Mouse (Mus musculus): ENCODE measurements around the gene Palld. TPM values are rescaled to one million over a fixed set of nuclear protein-coding genes. Genes with fewer than 3 reads are reported as not detected.

Palld gene
- polyA plus RNA-seq, 1 experiment from 2014 or later, result 123 TPM

DNA sequence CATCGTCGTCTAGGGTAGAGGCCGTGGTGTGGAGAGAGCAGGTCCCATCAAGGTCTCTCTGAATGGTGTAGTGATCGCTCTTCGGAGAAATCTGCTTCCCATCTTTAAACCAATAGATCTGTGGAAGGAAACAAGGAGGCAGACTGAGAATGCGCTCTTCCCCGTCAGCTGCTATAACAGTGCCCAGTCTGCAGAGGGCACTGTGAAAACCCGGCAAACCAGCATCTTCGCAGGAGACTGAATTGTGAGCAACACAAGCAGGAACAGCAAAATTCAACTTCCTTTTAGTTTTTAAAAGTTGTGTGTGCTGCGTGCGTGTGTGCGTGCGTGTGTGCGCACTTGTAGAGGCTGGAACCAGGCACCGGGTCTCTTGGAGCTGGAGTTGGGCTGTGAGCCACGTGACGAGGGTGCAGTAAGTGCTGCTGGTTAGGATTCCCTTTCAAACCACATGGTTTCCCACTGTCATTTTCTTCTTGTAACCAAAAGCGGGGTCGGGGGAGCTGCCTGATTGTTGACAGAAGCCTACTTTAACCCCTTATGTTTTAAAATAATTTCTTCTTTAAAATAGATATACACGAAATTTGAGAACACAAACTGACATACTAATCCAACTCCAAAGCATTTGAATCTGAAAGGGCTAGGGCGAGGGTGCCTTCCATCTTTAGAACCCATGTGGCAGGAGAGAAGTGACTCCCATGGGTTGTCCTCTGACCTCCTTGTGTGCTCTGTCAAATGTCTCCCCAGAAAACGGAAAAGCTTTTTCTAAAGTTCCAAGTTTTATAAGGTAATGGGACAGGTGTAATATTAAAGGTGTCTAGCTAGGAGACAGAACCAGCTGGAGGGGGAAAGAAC lies 370.3 kb downstream of the Palld start:
- H3K4me2 ChIP-seq, result no peak overlapping the region
- ATAC-seq (ENCODE audit: insufficient number of reproducible peaks, low FRiP score, low TSS enrichment, low read depth), result no peak
- no peaks in the 10 kb centered on the region for H3K9me3 ChIP-seq
- H3K4me3 ChIP-seq, result no peak overlapping the region
- H3K27me3 ChIP-seq, result no peaks in the 10 kb centered on the region
- H3K4me1 ChIP-seq, result no peaks in the 10 kb centered on the region
- H3K27ac ChIP-seq, result no peak overlapping the region
- 69% methylated on average over 22 of the region's 22 CpGs for WGBS
- H3K36me3 ChIP-seq, result peaks cover 72% of the 10 kb centered on the region
- H3K9ac ChIP-seq, result no peak overlapping the region

DNA sequence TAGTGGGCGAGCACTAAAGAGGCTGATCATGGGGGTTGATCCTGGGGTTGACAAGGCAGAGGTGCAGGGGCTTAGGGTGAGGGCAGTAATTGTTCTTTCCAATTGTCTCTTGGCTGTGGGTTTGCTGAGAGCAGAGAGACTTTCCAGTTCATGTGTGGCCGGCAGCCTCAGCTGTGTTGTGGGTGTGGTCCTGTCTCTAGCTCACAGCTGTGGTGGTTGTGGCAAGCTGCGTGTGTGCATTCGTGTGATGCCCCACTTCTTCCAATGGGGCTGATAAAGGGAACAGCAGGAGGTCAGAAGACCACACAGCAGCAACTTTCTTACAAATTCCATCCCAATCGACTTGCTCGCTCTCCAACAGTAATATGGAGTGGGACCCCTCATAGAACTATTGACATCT lies 373.8 kb downstream of the Palld start:
- WGBS, result 81% methylated on average over 6 of the region's 6 CpGs
- no peaks in the 10 kb centered on the region for H3K9me3 ChIP-seq
- no peaks in the 10 kb centered on the region for H3K4me1 ChIP-seq
- H3K4me2 ChIP-seq, result no peak overlapping the region
- no peak for ATAC-seq (ENCODE audit: insufficient number of reproducible peaks, low FRiP score, low TSS enrichment, low read depth)
- H3K4me3 ChIP-seq, result no peak overlapping the region
- no peak overlapping the region for H3K27ac ChIP-seq
- H3K27me3 ChIP-seq, result no peaks in the 10 kb centered on the region
- H3K9ac ChIP-seq, result no peak overlapping the region
- H3K36me3 ChIP-seq, result peaks cover 68% of the 10 kb centered on the region

DNA sequence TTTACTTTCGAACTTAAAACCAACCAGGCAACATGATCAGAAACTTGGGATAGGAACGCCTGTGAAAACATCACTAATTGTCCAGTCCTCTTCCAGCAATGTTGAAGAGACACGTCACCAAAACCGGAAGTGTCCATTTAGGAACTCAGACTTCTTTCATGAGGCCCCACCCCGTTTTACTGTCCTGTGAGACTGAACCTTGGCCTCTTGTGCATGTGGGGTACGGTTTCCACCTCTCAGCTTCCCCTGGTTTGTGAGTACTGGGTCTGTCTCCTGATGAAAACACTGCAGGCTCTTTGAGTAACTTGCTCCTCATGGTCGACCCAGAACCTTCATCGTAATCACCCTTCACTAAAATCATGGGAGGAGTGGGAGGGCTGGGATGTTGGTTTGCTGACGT lies 374.3 kb downstream of the Palld start:
- H3K4me3 ChIP-seq, result no peak overlapping the region
- no peak overlapping the region for H3K4me2 ChIP-seq
- H3K4me1 ChIP-seq, result no peaks in the 10 kb centered on the region
- no peaks in the 10 kb centered on the region for H3K27me3 ChIP-seq
- H3K9me3 ChIP-seq, result no peaks in the 10 kb centered on the region
- 91% methylated on average over 9 of the region's 9 CpGs for WGBS
- H3K36me3 ChIP-seq, result peaks cover 69% of the 10 kb centered on the region
- H3K9ac ChIP-seq, result no peak overlapping the region
- no peak overlapping the region for H3K27ac ChIP-seq
- no peak for ATAC-seq (ENCODE audit: insufficient number of reproducible peaks, low FRiP score, low TSS enrichment, low read depth)

DNA sequence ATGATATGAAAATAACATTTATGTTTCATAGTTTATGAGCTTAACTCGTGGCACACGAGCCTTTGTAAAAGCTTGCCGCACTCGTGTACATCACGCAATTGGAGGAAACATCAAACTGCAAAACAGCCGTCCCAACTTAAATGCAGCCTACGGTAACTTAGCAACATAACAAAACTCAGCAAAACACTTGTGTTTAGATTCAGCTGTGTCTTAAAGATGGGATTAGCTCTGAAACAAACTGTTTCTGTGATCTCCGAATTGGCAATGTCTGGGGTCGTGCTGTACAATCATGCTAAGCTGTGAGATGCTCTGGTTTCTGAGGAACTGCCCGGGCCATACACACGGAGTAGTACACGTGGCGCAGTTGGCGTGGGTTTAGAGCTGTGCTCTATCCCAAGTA lies 375.5 kb downstream of the Palld start:
- Histone ChIP-seq H3K9ac (no peak overlapping the region), H3K36me3 (peaks cover 72% of the 10 kb centered on the region), H3K4me3 (no peak overlapping the region), H3K4me1 (no peaks in the 10 kb centered on the region), H3K9me3 (no peaks in the 10 kb centered on the region), H3K27ac (no peak overlapping the region), H3K27me3 (no peaks in the 10 kb centered on the region), H3K4me2 (no peak overlapping the region)
- ATAC-seq (ENCODE audit: insufficient number of reproducible peaks, low FRiP score, low TSS enrichment, low read depth), result no peak
- 79% methylated on average over 14 of the region's 14 CpGs for WGBS

DNA sequence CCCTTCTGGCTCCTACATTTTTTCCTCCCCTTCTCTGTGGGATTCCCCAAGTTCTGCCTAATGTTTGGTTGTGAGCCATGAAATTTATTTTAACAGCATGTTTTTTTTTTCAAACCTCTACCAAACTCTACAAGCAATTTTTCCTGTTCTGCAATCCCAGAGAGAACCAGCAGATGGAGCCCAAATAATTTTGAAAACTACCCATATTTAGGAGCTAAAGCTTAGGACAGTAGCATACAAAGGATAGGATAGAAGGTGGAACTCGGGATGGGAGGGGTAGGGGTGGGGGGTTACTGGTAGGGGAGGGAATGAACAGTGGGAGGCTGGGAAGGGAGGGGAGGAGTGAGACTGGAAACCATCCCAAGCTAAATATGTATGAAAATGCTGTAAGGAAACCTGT lies 380.4 kb downstream of the Palld start:
- no peaks in the 10 kb centered on the region for H3K27me3 ChIP-seq
- 5% methylated on average over 1 of the region's 1 CpGs for WGBS
- H3K4me2 ChIP-seq, result no peak overlapping the region
- no peaks in the 10 kb centered on the region for H3K4me1 ChIP-seq
- no peak overlapping the region for H3K27ac ChIP-seq
- no peak for ATAC-seq (ENCODE audit: insufficient number of reproducible peaks, low FRiP score, low TSS enrichment, low read depth)
- no peak overlapping the region for H3K9ac ChIP-seq
- H3K36me3 ChIP-seq, result peaks cover 68% of the 10 kb centered on the region
- no peaks in the 10 kb centered on the region for H3K9me3 ChIP-seq
- H3K4me3 ChIP-seq, result no peak overlapping the region

DNA sequence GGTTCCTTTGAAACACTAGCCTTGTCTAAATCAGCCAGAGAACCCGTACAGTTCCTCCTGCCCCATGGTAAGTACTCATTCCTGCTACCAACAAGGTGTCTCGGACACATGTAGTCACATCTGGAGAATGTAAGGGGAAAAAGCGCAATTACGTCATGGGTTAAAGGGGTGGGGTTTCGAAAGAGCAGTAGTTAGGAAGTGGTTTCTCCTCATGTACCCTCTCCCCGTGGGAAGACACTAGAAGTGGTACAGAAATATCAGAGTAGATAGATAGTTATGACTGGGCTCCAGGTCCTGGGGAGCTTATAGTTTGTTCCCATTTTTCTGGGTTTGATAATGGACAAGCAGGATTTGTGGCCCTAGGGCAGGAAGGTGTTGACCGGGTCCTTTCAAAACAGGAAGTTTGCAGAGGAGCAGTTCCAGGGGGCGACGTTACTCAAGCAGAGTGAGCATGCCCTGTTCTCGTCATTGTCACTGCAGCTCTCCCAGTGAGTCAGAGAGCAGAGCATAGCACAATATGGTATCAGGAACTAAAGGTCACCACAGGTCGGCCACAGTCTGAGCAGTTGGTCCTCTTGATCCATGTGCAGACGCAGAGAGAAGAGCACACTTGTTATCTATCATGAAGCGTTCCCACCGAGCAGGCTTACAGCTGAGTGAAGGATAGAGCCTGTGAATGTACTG lies 384.8 kb downstream of the Palld start:
- ATAC-seq (ENCODE audit: insufficient number of reproducible peaks, low FRiP score, low TSS enrichment, low read depth), result no peak
- no peak overlapping the region for H3K27ac ChIP-seq

DNA sequence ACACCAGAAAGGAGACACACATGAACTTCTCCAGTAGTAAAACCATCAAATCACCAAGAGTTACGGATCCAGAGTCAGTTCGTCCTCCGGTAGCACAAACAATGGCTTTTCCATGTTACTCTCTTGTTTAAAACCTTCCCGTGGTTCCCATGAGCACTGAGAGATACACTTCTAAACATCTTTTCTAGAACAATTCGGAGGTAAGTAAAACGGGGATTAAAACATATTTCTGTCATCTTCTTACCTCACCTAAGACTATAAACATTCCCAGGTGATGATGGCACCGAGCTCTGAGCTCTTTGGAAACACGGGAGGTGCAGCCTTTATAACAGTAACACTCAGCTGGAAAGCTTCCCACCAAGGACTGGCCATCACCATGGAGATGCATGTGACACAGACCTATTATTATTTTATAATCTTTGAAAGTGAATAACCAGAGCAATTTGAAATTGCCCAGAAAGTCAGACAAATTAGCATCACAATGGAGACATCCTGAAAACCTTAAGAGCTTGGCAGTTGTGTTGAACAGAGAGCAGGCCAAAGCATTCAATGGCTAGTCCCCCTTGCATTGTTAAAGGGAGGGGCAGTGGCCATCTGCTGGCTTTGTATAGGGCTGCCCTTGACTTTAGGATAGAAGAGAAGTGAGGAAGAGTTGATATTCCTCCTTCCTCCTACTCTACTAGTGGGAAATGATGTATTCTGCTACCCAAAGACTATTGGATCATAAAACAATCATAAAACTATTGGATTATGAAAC lies 385.6 kb downstream of the Palld start:
- H3K4me2 ChIP-seq, result no peak overlapping the region
- peaks cover 77% of the 10 kb centered on the region for H3K36me3 ChIP-seq
- peaks cover 2% of the 10 kb centered on the region; the same call in 1 of the 2 replicates for H3K4me1 ChIP-seq
- H3K9ac ChIP-seq, result no peak overlapping the region
- no peaks in the 10 kb centered on the region for H3K27me3 ChIP-seq
- ATAC-seq (ENCODE audit: insufficient number of reproducible peaks, low FRiP score, low TSS enrichment, low read depth), result no peak
- no peaks in the 10 kb centered on the region for H3K9me3 ChIP-seq
- H3K4me3 ChIP-seq, result no peak overlapping the region
- 76% methylated on average over 8 of the region's 8 CpGs for WGBS
- no peak overlapping the region for H3K27ac ChIP-seq

More for the DNA sequence above, 384.8 kb downstream of the Palld start:
- 77% methylated on average over 14 of the region's 14 CpGs for WGBS
- H3K9ac ChIP-seq, result no peak overlapping the region
- H3K36me3 ChIP-seq, result peaks cover 77% of the 10 kb centered on the region
- no peak overlapping the region for H3K4me3 ChIP-seq
- no peaks in the 10 kb centered on the region for H3K27me3 ChIP-seq
- H3K4me2 ChIP-seq, result no peak overlapping the region
- no peaks in the 10 kb centered on the region for H3K9me3 ChIP-seq
- H3K4me1 ChIP-seq, result peaks cover 2% of the 10 kb centered on the region; the same call in 1 of the 2 replicates

DNA sequence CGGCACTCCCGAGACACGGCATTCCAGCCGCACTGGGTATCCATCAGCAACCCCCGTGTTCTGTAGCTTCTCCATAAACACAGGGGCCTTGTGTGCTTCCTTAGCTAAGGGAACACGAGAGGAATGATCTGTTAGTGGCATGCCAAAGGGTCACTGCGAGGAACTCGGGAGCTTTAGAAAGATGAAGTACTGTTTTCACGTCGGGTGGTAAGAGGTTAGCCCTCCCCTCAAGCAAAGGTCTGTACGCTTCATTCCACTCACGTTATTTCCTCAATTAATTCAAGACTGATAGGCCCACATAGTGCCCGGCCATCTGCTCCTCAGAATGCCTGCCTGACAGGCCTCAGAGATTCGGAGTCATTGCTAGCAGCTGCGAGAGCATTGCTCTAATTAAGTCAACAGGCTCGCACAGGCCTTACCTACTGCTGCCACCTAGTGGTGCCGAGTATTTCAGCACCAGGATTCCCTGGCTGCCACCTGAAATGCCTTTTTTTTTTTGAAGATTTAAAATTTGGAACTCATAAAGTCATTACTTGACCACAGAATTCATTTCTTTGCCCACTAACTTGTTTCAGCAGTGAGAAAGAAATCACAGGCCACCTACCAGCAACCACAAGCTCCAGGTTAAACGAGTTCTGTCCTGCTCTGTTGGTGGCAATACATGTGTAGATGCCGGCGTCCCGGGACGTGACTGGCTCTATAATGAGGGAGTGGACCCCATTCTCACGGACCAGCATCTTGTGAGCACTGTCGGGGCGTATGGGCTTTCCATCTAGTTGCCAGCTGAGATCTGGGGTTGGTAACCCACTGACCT lies 386.4 kb downstream of the Palld start:
- Histone ChIP-seq H3K4me2 (no peak overlapping the region), H3K9me3 (no peaks in the 10 kb centered on the region), H3K4me1 (peaks cover 2% of the 10 kb centered on the region; the same call in 1 of the 2 replicates), H3K4me3 (no peak overlapping the region), H3K9ac (no peak overlapping the region), H3K27me3 (no peaks in the 10 kb centered on the region), H3K36me3 (peaks cover 72% of the 10 kb centered on the region), H3K27ac (no peak overlapping the region)
- ATAC-seq (ENCODE audit: insufficient number of reproducible peaks, low FRiP score, low TSS enrichment, low read depth), result no peak
- 45% methylated on average over 25 of the region's 25 CpGs for WGBS

DNA sequence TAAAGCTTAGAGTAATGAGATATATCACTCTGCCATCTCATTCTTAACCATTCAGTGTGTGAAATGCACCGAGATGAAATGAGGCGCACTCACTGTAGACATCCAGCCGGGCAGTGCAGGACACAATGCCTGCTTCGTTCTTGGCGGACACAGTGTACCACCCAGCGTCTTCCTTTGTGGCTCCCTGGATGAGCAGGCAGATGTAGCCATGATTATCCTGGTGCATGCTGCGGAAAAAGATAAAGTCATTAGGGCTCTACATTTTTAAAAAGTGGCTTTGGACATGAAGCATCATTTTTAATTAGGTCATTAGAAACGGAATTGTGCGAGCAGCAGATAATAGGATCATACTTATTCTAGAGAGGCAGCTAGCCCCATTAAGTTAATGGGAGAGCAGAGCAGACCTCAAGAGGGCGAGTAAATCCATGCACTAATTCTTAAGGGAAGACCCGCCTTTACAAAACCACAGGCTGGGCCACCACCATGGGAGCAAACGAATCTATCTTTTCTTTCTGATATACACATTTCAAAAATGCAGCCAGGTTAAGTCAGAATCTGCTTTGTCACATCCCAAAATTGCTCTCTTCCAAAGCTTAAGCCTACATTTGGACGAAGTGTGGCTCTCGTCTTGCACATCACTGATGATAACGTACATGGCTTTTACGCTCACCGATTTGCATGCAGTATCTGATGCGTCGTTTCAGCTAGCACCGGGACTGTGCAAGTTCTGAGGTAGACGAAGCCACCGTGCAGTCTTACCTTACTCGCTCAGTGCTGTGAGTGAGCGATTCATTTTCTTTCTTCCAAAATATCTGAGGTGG lies 387.2 kb downstream of the Palld start:
- no peak overlapping the region for H3K4me2 ChIP-seq
- peaks cover 2% of the 10 kb centered on the region; the same call in 1 of the 2 replicates for H3K9me3 ChIP-seq
- H3K9ac ChIP-seq, result no peak overlapping the region
- H3K4me1 ChIP-seq, result peaks cover 2% of the 10 kb centered on the region; the same call in 1 of the 2 replicates
- no peak for ATAC-seq (ENCODE audit: insufficient number of reproducible peaks, low FRiP score, low TSS enrichment, low read depth)
- H3K27me3 ChIP-seq, result no peaks in the 10 kb centered on the region
- H3K4me3 ChIP-seq, result no peak overlapping the region
- peaks cover 74% of the 10 kb centered on the region for H3K36me3 ChIP-seq
- H3K27ac ChIP-seq, result no peak overlapping the region
- 93% methylated on average over 24 of the region's 24 CpGs for WGBS

DNA sequence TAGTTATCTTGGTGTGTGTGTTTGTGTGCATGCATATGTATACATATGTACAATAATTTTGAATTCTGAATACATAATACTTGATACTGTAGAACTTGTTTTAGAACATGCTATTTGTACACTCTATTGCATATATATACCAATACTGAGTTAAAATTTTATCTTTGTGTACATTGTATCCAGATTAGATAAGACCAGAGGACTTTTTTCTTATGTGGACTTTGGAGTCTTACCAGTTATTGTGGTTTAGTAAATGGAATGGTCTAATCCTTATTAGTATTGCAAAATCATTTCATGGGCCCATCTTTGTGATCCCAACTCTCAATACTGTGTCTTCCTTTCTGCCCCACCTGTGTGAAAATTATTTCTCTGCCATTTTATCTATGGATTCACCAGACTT lies 400.2 kb downstream of the Palld start:
- H3K9me3 ChIP-seq, result no peaks in the 10 kb centered on the region
- no peak overlapping the region for H3K27ac ChIP-seq
- H3K4me2 ChIP-seq, result no peak overlapping the region
- no peak overlapping the region for H3K9ac ChIP-seq
- H3K4me3 ChIP-seq, result no peak overlapping the region
- ATAC-seq (ENCODE audit: insufficient number of reproducible peaks, low FRiP score, low TSS enrichment, low read depth), result no peak
- no peaks in the 10 kb centered on the region; the same call in 1 of the 2 replicates for H3K4me1 ChIP-seq
- H3K27me3 ChIP-seq, result no peaks in the 10 kb centered on the region
- 0 out of 2 replicates have a peak, but pooled peaks cover 8% of the 10 kb centered on the region for H3K36me3 ChIP-seq

Data from limb, embryonic 15.5 days (tissue).